Mouse (Mus musculus): ENCODE measurements around the gene Gm29609.

GRCm38 (mm10) chr5:31179766-31180630 lies at the start of gene Gm29609, which contains the start of gene Gtf3c2:
- no peak for TF ChIP-seq GATA1 (IDR thresholded peaks at IDR 0.05; ENCODE audit: low read length)
- TF ChIP-seq TAL1 (IDR thresholded peaks at IDR 0.05; ENCODE audit: low read length) = no peak

All from erythroblast, embryonic 14.5 days (primary cell).